Mouse (Mus musculus): ENCODE results near the gene Bub1b.

DNA sequence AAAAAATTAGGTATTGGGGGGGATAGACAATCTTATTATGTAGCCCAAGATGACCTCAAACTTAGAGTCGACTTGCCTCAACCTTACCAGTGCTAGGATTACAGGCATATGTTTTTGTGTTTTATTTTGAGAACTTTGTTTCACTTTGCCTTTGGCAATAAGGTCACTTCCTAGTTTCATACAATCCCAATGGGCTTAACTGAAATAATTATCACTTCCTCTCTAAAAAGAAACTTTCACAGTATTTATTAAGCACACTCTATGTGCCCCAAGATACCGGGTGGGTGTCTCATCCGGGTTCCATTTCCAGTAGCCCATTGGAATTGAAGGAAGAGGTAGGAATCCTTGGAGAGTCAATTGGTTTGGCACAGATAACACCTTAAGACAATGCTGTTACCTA lies 35.6 kb upstream of the Bub1b start:
- no peak for TF ChIP-seq FOSL1 (IDR thresholded peaks at IDR 0.05; ENCODE audit: insufficient read depth, low read length, poor library complexity, severe bottlenecking)
- TF ChIP-seq USF1 (IDR thresholded peaks at IDR 0.05; ENCODE audit: low read depth) = no peak
- TF ChIP-seq CTCF (IDR thresholded peaks at IDR 0.05; ENCODE audit: control insufficient read depth, insufficient read depth, insufficient read length) = no peak
- no peak for TF ChIP-seq MYOG (IDR thresholded peaks at IDR 0.05; ENCODE audit: control insufficient read depth, extremely low read depth, insufficient read length)
- TF ChIP-seq CEBPB (IDR thresholded peaks at IDR 0.05; ENCODE audit: low read depth) = no peak
- TF ChIP-seq MAX (IDR thresholded peaks at IDR 0.05) = no peak
- TF ChIP-seq MYOD1 (IDR thresholded peaks at IDR 0.05; ENCODE audit: control insufficient read depth, insufficient read length, low read depth) = no peak

Data from C2C12 (cell line).